Mouse (Mus musculus): Measurements from ENCODE around the gene Atp10b.

DNA sequence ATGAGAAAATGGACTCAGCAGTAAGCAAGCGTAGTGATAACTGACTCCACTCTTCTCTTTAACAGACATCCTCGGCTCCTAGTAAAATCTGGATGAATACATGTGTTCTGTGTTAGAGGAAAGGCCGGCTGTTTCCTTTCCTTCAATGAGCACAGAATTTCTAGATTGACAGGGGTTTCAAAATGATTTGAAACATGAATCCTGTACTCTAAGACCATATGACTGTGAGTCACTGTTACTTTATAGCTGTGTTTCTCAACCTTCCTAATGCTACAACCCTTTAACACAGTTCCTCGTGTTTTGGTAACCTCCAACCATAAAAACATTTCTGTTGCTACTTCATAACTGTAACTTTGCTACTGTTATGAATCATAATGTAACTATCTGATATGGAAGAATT lies 33.8 kb downstream of the Atp10b start:
- TF ChIP-seq CTCF (conservative IDR thresholded peaks at IDR 0.05; ENCODE audit: insufficient read depth, insufficient read length, low read depth, low read length) = no peak
- no peak for TF ChIP-seq POLR2A (IDR thresholded peaks at IDR 0.05; ENCODE audit: low read depth, low read length)
